Mouse (Mus musculus): ENCODE measurements around the gene 4930442H23Rik. TPM values are rescaled to one million over a fixed set of nuclear protein-coding genes. Genes with fewer than 3 reads are reported as not detected.
"Not testable (repeated sequence)": the region's sequence is repeated elsewhere in the genome, so short reads cannot be mapped to it uniquely, and the experiment has no call there.

4930442H23Rik gene
- total RNA-seq (2021): not detected

- DNase-seq (ENCODE audit: low spot score): no peak
- intact Hi-C loops (cut with DNase I): no loop called here
Measured at GRCm38 (mm10) chr10:81183805-81184204, at the start of gene 4930442H23Rik. Gene 4930442H23Rik, minus strand, starts transcription at chr10:81183849.

GRCm38 (mm10) chr10:81233226-81233585, 49.6 kb upstream of the 4930442H23Rik start:
- no peak for DNase-seq (ENCODE audit: low spot score)
- intact Hi-C loops (cut with DNase I): no loop called here

GRCm38 (mm10) chr10:81232580-81233225, 49.1 kb upstream of the 4930442H23Rik start, which contains the start of gene Zfr2:
Gene Zfr2, plus strand, starts transcription at chr10:81233155.
- intact Hi-C loops (cut with DNase I): no loop called here

GRCm38 (mm10) chr10:81231436-81231835, 47.8 kb upstream of the 4930442H23Rik start:
- DNase-seq (ENCODE audit: low spot score): no peak
- intact Hi-C loops (cut with DNase I): no loop called here

More at GRCm38 (mm10) chr10:81232580-81233225, 49.1 kb upstream of the 4930442H23Rik start, which contains the start of gene Zfr2:
- peak; percentile 75 for DNase-seq (ENCODE audit: low spot score)

GRCm38 (mm10) chr10:81230438-81231332, 47.0 kb upstream of the 4930442H23Rik start, which contains the start of gene Atcay:
Gene Atcay, minus strand, starts transcription at chr10:81230833.
- DNase-seq (ENCODE audit: low spot score): no peak
- intact Hi-C loops (cut with DNase I): no loop called here

- DNase-seq (ENCODE audit: low spot score): no peak
- intact Hi-C loops (cut with DNase I): no loop called here
Measured at GRCm38 (mm10) chr10:81229735-81230437, 46.2 kb upstream of the 4930442H23Rik start.

- intact Hi-C loops (cut with DNase I); DNase-seq (ENCODE audit: low spot score): not testable (repeated sequence)
Measured at GRCm38 (mm10) chr10:81223731-81224130, 40.1 kb upstream of the 4930442H23Rik start.

- intact Hi-C loops (cut with DNase I): no loop called here
- no peak for DNase-seq (ENCODE audit: low spot score)
Measured at GRCm38 (mm10) chr10:81221402-81222015, 37.9 kb upstream of the 4930442H23Rik start.

- no peak for DNase-seq (ENCODE audit: low spot score)
- intact Hi-C loops (cut with DNase I): loop anchor here (1.0 kb wide), 1 partner anchor 20 kb away; no protein-coding TSS in a partner anchor
Measured at GRCm38 (mm10) chr10:81217964-81218363, 34.3 kb upstream of the 4930442H23Rik start.

GRCm38 (mm10) chr10:81217267-81217666, 33.6 kb upstream of the 4930442H23Rik start:
- not testable (repeated sequence) for DNase-seq (ENCODE audit: low spot score)
- intact Hi-C loops (cut with DNase I): loop anchor here (1.0 kb wide), 1 partner anchor 19 kb away; no protein-coding TSS in a partner anchor

- intact Hi-C loops (cut with DNase I): loop anchor here (1.0 kb wide), 1 partner anchor 19 kb away; no protein-coding TSS in a partner anchor
- DNase-seq (ENCODE audit: low spot score): no peak
Measured at GRCm38 (mm10) chr10:81216810-81217209, 33.2 kb upstream of the 4930442H23Rik start.

GRCm38 (mm10) chr10:81216260-81216659, 32.6 kb upstream of the 4930442H23Rik start:
- intact Hi-C loops (cut with DNase I): no loop called here
- no peak for DNase-seq (ENCODE audit: low spot score)

- intact Hi-C loops (cut with DNase I): no loop called here
- no peak for DNase-seq (ENCODE audit: low spot score)
Measured at GRCm38 (mm10) chr10:81210154-81210553, 26.5 kb upstream of the 4930442H23Rik start.

- DNase-seq (ENCODE audit: low spot score): no peak
- intact Hi-C loops (cut with DNase I): no loop called here
Measured at GRCm38 (mm10) chr10:81204137-81204536, 20.5 kb upstream of the 4930442H23Rik start.

- intact Hi-C loops (cut with DNase I): no loop called here
- no peak for DNase-seq (ENCODE audit: low spot score)
Measured at GRCm38 (mm10) chr10:81202978-81203720, 19.5 kb upstream of the 4930442H23Rik start.

- no peak for DNase-seq (ENCODE audit: low spot score)
- intact Hi-C loops (cut with DNase I): no loop called here
Measured at GRCm38 (mm10) chr10:81201807-81202758, 18.4 kb upstream of the 4930442H23Rik start, which contains the start of gene Nmrk2. Gene Nmrk2, minus strand, starts transcription at chr10:81202051.

GRCm38 (mm10) chr10:81200605-81201287, 17.1 kb upstream of the 4930442H23Rik start:
- intact Hi-C loops (cut with DNase I): no loop called here
- DNase-seq (ENCODE audit: low spot score): no peak
